Mouse (Mus musculus): ENCODE results near the gene Ccdc92.

GRCm38 (mm10) chr5:124873096-124873495 lies 10.9 kb upstream of the Ccdc92 start:
- TF ChIP-seq CTCF (IDR thresholded peaks at IDR 0.05) (no peak), POLR2A (IDR thresholded peaks at IDR 0.05; ENCODE audit: insufficient read depth, low read depth, low read length) (no peak)

Measured in heart, adult 2 months (tissue).